Mouse (Mus musculus) E14TG2a.4 (cell line): ENCODE data around the gene Kcna7.
"Not testable (repeated sequence)": the region's sequence is repeated elsewhere in the genome, so short reads cannot be mapped to it uniquely, and the experiment has no call there.

ENCODE experiments used
- H3K27me3 ChIP-seq: 2 replicates; pipeline ENCODE4 v1.6.1; 2014; ENCODE audit warnings: low read length, control low read depth; ENCODE audit not compliant: insufficient read depth
- H3K36me3 ChIP-seq: 2 replicates; pipeline ENCODE4 v1.6.1; 2014; ENCODE audit warnings: low read length, control low read depth; ENCODE audit not compliant: insufficient read depth
- H3K4me1 ChIP-seq: replicated peaks from 2 replicates; pipeline ENCODE4 v1.6.1; 2014; ENCODE audit warnings: low read depth, low read length, control low read depth
- H3K4me3 ChIP-seq: replicated peaks from 2 replicates; pipeline ENCODE4 v1.5.1; 2014; ENCODE audit warnings: mild to moderate bottlenecking, low read length
- H3K9me3 ChIP-seq: 2 replicates; pipeline ENCODE4 v1.6.1; 2014; ENCODE audit warnings: low read length, control low read depth
- CTCF ChIP-seq: conservative IDR thresholded peaks from 2 replicates; pipeline ENCODE4 v1.5.1; 2014; ENCODE audit warnings: low read length
- NANOG ChIP-seq: IDR thresholded peaks from 2 replicates; pipeline ENCODE4 v1.6.1; 2014; ENCODE audit warnings: borderline replicate concordance, low read length, mixed read lengths
- POU5F1 ChIP-seq: IDR thresholded peaks from 2 replicates; pipeline ENCODE4 v1.6.1; 2014; ENCODE audit warnings: low read length, borderline replicate concordance

Gene Kcna7

DNA sequence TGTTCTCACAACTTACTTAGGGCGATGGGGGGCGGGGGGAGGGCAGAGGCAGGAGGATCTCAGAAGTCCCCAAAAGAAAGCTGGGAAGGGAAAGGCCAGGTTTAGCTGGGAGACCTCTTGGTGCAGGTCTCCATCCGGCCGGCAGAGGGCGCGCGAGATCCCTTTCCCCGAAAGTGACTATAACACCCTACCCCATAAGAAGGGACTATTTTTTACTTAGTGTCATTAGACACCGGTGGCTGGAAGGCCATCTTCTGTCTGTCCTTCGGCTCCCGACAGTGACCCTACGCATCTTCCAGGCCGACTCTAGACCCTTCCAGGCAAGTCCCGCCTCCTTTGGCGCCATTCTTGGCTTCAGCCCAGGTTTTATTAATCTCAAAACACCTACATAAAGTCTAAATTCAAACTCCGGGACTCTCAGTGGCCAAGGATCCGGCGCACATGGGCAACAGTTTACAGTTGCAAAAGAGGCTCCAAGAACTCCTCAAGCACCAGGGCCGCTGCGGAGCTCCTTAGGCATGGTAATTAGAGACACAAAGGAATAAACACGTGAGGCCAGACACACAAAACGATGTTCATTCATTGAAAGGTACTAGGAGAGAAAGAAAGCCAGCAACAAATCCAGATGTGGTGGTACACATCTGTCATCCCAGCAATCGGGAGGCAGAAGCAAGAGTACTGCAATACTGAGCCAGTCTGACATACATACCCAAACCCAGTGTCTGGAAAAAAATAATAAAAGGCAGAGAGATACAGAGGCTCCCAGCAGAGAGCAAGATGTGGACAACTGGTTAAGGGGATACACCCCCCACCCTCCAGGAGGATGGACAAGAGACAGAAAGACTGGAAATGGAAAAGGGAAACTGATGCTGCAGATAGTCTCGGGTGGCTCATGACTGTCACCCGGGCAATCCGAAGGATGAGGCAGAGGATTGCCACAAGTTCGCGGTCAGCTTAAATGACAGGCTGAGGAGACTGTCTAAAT, at the start of gene Kcna7:
Kcna7 (plus strand) TSS at position 563 of the 985 bp plus-strand sequence.
- H3K4me3 ChIP-seq, result peak within 1 kb of the TSS; percentile 79
- no peaks in the 10 kb centered on the region for H3K36me3 ChIP-seq
- TF ChIP-seq CTCF (peak; percentile 81), NANOG (no peak), POU5F1 (no peak)
- peaks cover 52% of the 10 kb centered on the region for H3K4me1 ChIP-seq
- H3K9me3 ChIP-seq, result no peaks in the 10 kb centered on the region
- H3K27me3 ChIP-seq, result peaks cover 52% of the 10 kb centered on the region

DNA sequence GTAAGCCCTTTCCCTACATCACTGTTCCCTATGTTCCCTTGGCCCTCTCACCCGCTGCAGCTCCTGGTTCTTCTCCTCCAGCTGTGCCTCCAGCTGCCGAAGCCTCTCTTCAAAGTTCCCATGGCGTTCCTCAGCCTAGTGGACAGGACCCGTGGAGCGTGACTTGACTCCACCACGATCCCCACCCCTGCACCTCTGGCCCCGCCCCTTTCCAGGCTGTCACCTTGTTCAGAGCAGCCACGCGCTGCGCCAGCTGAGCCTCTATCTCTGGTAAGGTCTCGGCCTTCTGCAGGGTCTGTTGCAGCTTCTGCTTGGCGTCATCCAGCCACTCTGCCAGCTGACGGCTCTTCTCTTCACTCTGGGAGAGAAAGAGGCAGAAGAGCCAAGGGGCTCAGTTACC, 49.4 kb upstream of the Kcna7 start:
- Histone ChIP-seq H3K4me1 (peaks cover 67% of the 10 kb centered on the region), H3K9me3 (no peaks in the 10 kb centered on the region), H3K36me3 (peaks cover 17% of the 10 kb centered on the region), H3K27me3 (no peaks in the 10 kb centered on the region), H3K4me3 (0 out of 2 replicates have a peak overlapping the region, but pooled peaks have one; percentile 10)
- TF ChIP-seq POU5F1 (no peak), CTCF (no peak), NANOG (no peak)

DNA sequence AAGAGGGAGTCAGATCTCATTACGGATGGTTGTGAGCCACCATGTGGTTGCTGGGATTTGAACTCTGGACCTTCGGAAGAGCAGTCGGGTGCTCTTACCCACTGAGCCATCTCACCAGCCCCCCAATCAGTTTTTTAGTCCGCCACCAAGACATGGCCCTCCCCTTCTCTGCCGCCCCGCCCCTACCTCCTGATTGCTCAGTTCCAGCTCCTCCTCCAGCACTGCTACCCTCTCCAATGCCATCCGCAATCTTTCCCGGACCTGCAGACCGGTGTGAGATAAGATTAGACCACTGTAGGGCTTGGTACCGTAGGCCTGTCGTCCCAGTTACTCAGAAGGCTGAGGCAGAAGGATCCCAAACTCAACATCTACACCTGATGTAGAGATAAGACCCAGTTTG, 46.4 kb upstream of the Kcna7 start:
- not testable (repeated sequence) for H3K9me3 ChIP-seq, H3K27me3 ChIP-seq
- Histone ChIP-seq H3K4me1 (peaks cover 72% of the 10 kb centered on the region), H3K4me3 (peak overlapping the region; percentile 54), H3K36me3 (peaks cover 15% of the 10 kb centered on the region)

DNA sequence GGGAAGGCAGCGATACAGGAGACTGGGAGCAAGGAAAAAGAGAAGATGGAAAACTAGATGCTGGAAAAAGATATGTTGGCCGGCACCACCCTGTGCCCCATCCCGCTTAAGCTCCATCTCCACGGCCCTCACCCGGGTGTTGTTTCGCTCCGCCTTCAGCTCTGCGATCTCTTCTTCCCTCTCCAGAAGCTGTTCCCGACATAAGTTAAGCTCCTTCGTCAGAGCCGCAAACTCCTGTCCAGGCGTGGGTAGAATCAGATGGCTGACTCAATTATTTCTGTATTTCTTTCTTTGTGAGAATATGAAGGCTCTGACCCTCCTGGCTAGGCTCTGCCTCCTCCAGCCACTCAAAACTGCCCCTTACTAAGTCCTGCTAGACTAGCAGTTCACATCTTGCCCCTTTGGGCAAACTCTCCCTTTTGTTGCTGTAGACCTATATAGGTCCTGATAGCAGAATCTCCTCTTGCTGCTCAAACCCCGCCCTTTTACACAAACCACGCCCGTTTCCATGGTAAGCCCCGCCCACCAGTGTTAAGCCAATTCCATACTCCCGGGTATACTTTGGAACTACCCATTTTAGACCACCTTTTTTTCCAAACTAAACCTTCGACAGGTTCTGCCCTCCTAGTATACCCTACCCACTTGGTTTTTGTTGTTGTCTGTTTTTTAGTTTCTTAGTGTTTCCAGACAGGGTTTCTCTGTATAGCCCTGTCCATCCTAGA, 44.9 kb upstream of the Kcna7 start:
- Histone ChIP-seq H3K27me3 (peaks cover 22% of the 10 kb centered on the region), H3K36me3 (peaks cover 8% of the 10 kb centered on the region)

DNA sequence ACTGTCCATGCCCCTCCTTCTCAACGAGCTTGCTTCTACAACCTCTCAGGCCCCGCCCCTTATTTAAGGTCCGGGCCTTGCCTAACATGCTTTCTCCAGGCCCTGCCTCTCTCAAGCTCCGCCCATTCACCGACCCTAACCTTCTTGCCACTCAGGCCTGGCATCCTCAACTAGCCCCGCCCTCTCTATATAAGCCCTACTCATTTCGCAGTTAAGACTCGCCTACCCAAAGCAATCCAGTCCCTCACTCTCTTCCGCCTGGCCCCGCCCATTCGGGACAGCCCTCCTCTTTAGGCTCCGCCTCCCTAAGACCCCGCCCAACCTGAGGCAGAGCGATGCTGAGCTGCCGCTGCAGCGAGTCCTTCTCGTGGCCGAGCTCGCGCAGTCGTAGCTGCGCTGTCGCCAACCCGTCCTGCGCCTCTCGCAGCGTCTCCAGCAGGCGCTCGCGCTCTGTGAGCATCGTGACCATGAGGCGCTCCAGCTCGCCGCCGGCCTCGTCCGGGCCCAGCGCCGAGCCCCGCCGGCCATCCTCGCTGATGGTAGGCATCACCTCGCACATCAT, 44.1 kb upstream of the Kcna7 start:
- no peaks in the 10 kb centered on the region for H3K9me3 ChIP-seq
- H3K4me1 ChIP-seq, result peaks cover 61% of the 10 kb centered on the region
- TF ChIP-seq NANOG, result no peak
- TF ChIP-seq CTCF, result no peak
- no peak for TF ChIP-seq POU5F1
- peaks cover 29% of the 10 kb centered on the region for H3K27me3 ChIP-seq
- H3K36me3 ChIP-seq, result peaks cover 5% of the 10 kb centered on the region
- peak overlapping the region; percentile 88 for H3K4me3 ChIP-seq

More for the DNA sequence above, 44.9 kb upstream of the Kcna7 start:
- peak overlapping the region; percentile 61 for H3K4me3 ChIP-seq
- no peaks in the 10 kb centered on the region for H3K9me3 ChIP-seq
- no peak for TF ChIP-seq CTCF
- no peak for TF ChIP-seq POU5F1
- no peak for TF ChIP-seq NANOG
- peaks cover 61% of the 10 kb centered on the region for H3K4me1 ChIP-seq

DNA sequence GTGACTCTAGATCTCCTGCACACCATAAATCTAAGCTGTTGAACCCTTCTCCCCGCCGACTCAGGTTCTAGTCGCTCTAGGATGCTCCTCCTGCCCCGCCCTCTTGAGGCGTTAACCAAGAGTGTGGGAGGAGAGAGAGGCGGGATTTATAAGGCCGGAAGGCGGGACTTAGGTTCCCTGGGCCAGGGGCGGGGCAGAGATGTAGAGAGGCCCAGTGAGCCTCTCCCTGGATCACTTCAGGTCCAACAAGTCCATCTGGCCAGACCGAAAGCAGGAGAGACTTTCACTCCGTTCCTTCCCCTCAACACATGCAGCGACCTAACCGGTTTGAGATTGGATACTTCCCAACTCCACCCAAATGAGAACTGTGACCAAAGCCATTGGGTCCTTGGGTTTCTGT, 42.7 kb upstream of the Kcna7 start:
- Histone ChIP-seq H3K4me3 (peak overlapping the region; percentile 88; the same call in 1 of the 2 replicates), H3K36me3 (no peaks in the 10 kb centered on the region), H3K27me3 (peaks cover 30% of the 10 kb centered on the region), H3K4me1 (peaks cover 55% of the 10 kb centered on the region), H3K9me3 (no peaks in the 10 kb centered on the region)
- TF ChIP-seq NANOG (no peak), CTCF (no peak), POU5F1 (no peak)

DNA sequence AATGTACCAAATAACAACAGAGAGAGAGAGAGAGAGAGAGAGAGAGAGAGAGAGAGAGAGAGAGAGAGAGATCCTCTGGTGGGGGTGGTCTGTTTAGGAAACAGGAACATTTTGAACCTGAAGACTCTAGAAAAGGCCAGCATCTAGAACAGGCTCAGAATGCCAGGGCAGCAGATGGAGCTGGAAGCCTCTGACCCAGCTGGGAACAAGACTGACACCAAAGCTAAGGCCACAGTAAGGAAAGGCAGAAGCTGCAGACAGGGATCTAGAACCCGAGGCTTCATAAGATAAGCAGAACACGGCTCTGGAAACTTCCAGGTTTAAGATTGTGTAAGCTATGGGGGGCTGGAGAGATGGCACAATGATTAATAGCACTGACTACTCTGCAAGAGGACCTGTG, 41.5 kb upstream of the Kcna7 start:
- TF ChIP-seq NANOG, result no peak
- TF ChIP-seq CTCF, result no peak
- no peak for TF ChIP-seq POU5F1
- Histone ChIP-seq H3K9me3 (no peaks in the 10 kb centered on the region), H3K4me1 (peaks cover 59% of the 10 kb centered on the region), H3K27me3 (peaks cover 35% of the 10 kb centered on the region), H3K4me3 (no peak overlapping the region), H3K36me3 (peaks cover 2% of the 10 kb centered on the region; the same call in 1 of the 2 replicates)
